Mouse (Mus musculus): ENCODE data around the gene Ftl1. TPM values are rescaled to one million over a fixed set of nuclear protein-coding genes. Genes with fewer than 3 reads are reported as not detected.

Ftl1 gene
- total and polyA plus RNA-seq, 3 experiments: 1,416 to 2,290 TPM; not detected in 1

DNA sequence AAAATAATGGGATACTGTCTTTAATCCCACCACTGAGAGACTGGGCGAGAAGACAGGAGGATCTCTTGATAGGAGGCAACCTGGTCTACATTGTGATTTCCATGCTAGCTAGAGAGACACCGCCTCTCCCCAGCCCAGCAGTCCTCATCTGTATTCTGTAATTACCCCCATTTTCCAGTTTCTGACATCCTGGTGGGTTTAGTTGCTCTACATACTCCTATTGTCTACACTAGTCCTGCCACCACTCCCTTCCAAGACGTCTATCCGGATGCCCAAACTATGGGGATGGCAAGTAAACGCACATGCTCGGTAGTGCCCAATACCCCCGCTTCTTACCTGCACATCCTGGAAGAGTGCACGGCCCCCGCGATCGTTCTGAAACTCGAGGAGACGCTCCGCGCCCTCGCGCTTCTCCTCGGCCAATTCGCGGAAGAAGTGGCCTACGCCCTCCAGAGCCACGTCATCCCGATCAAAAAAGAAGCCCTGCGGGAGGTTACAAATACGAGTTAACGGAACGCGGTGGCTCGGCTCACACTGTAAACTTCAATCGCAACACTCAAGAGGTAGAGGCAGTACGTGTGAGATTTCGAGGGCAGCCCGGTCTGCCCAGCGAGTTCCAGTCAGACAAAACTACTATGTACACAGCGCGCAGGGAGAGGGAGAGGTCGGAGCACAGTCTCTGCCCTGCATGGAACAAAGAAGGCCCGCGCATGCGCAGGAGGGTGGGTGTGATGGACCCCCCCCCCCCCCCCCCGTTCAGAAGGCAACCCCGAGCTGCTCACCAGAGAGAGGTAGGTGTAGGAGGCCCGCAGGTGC lies 728 bp downstream of the Ftl1 start (continued):
- TF ChIP-seq ZMIZ1 (IDR thresholded peaks at IDR 0.05; ENCODE audit: low read depth, low read length) (no peak), EP300 (IDR thresholded peaks at IDR 0.05; ENCODE audit: low read depth in 1 of 2, low read length in 2 of 2) (no peak), GATA1 (IDR thresholded peaks at IDR 0.05; ENCODE audit: low read depth, low read length) (no peak), BHLHE40 (IDR thresholded peaks at IDR 0.05; ENCODE audit: borderline replicate concordance, low read depth, low read length) (no peak), MYC (IDR thresholded peaks at IDR 0.05; ENCODE audit: low read depth, low read length) (no peak), SIN3A (IDR thresholded peaks at IDR 0.05; ENCODE audit: low read length) (peak; percentile 56; the same call in 1 of the 2 replicates), MEF2A (IDR thresholded peaks at IDR 0.05; ENCODE audit: extremely low read depth, insufficient replicate concordance, low read depth, low read length, poor library complexity, severe bottlenecking) (no peak), RCOR1 (IDR thresholded peaks at IDR 0.05; ENCODE audit: low read depth, low read length) (no peak), TAL1 (IDR thresholded peaks at IDR 0.05; ENCODE audit: low read length) (no peak), CHD2 (IDR thresholded peaks at IDR 0.05; ENCODE audit: low read length) (no peak), CTCF (IDR thresholded peaks at IDR 0.05 in 2 of 3, conservative IDR thresholded peaks at IDR 0.05 in 1 of 3; ENCODE audit: control insufficient read depth in 1 of 3, insufficient read depth in 1 of 3, low read depth in 2 of 3, low read length in 3 of 3, poor library complexity in 1 of 3, severe bottlenecking in 1 of 3) (no peak), SMC3 (IDR thresholded peaks at IDR 0.05; ENCODE audit: low read depth, low read length) (no peak), GABPA (IDR thresholded peaks at IDR 0.05; ENCODE audit: low read depth, low read length) (no peak), POLR2AphosphoS2 (IDR thresholded peaks at IDR 0.05; ENCODE audit: low read length) (no peak), TBP (IDR thresholded peaks at IDR 0.05; ENCODE audit: low read depth, low read length) (no peak), USF1 (IDR thresholded peaks at IDR 0.05; ENCODE audit: low read depth, low read length) (no peak), NRF1 (IDR thresholded peaks at IDR 0.05; ENCODE audit: insufficient read depth, low read depth, low read length, poor library complexity, severe bottlenecking) (peak; percentile 78), USF2 (IDR thresholded peaks at IDR 0.05; ENCODE audit: borderline replicate concordance in 1 of 2, insufficient read depth in 1 of 2, low read depth in 1 of 2, low read length in 2 of 2) (no peak), ZNF384 (IDR thresholded peaks at IDR 0.05; ENCODE audit: low read depth, low read length) (no peak)

DNA sequence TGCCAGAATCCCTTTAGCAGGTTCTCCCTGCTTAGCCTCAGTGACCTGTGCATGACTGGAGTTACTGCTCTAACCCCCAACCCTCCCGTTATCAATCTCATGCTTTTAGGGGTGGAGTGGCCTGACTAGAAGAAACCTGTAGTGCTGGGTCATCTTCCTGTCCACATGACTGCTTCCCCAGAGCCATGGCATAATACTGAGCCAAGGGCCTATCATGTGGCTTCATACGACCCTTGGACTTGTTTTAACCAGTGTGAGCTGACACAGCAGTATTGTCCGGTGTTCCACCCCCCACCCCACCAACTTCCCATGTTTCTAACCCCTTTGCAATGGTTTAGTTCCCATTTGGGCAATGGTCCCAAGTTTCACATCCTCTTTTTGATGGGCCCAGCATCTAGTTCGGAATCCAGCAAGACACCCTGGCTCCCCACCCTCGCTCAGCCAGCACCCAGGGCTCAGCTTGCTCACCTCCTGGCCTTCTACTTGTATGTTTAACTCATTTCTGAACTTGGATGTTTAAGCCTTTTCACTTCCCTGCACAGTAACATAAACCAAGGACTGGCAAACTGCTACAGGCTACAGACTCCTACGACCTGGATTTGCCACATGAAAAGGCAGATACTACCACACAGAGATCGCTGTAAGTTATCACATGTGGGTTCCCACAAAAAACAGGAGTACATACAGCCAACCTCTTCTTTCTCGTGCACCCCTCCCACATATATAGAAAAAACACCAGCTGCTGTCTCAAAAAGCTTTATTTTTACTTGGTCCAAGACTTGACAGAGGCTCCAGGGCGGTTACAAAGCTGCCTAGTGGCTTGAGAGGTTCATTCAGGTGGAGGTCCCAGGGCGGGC lies 2.3 kb downstream of the Ftl1 start:
- Histone ChIP-seq H3K27me3 (ENCODE audit: control insufficient read depth in 1 of 2, insufficient read depth in 2 of 2, low read length in 2 of 2) (no peaks in the 10 kb centered on the region), H3K9me3 (replicated peaks; ENCODE audit: insufficient read depth, low read length) (no peaks in the 10 kb centered on the region), H3K36me3 (ENCODE audit: control insufficient read depth in 1 of 2, insufficient read depth in 2 of 2, low read length in 2 of 2) (peaks cover 8 to 22% of the 10 kb centered on the region in 2 experiments), H3K79me2 (ENCODE audit: control insufficient read depth, insufficient read depth, low read length, poor library complexity) (peaks cover 22% of the 10 kb centered on the region), H3K4me1 (ENCODE audit: control insufficient read depth in 1 of 2, insufficient read depth in 2 of 2, low read length in 2 of 2) (peaks cover 7 to 22% of the 10 kb centered on the region in 2 experiments; a peak in 3 of 4 replicates), H3K4me3 (ENCODE audit: control insufficient read depth in 1 of 2, insufficient read depth in 1 of 2, low read depth in 2 of 2, low read length in 2 of 2) (peak overlapping the region; percentile 78 to 80), H3K9ac (ENCODE audit: control insufficient read depth, low read depth, low read length, poor library complexity, severe bottlenecking) (peak overlapping the region; percentile 93), H3K27ac (ENCODE audit: control insufficient read depth, low read depth, low read length) (peak overlapping the region; percentile 28)
- no peak; the same call in 1 of the 2 replicates for TF ChIP-seq MXI1 (IDR thresholded peaks at IDR 0.05; ENCODE audit: low read depth, low read length)
- peak; percentile 47; the same call in 1 of the 2 replicates for TF ChIP-seq NELFE (IDR thresholded peaks at IDR 0.05; ENCODE audit: low read depth, low read length)
- TF ChIP-seq HCFC1 (IDR thresholded peaks at IDR 0.05; ENCODE audit: low read depth, low read length): no peak
- TF ChIP-seq CHD2 (IDR thresholded peaks at IDR 0.05; ENCODE audit: low read length): peak; percentile 49
- TF ChIP-seq POLR2AphosphoS2 (IDR thresholded peaks at IDR 0.05; ENCODE audit: low read length): peak; percentile 99
- no peak for TF ChIP-seq MAZ (IDR thresholded peaks at IDR 0.05; ENCODE audit: low read depth, low read length)
- no peak for TF ChIP-seq UBTF (IDR thresholded peaks at IDR 0.05; ENCODE audit: borderline replicate concordance, insufficient read depth, low read depth, low read length)
- TF ChIP-seq USF1 (IDR thresholded peaks at IDR 0.05; ENCODE audit: low read depth, low read length): peak; percentile 60; the same call in 1 of the 2 replicates
- 0 out of 2 replicates have a peak, but pooled peaks have one; percentile 12 for TF ChIP-seq ETS1 (IDR thresholded peaks at IDR 0.05; ENCODE audit: low read depth, low read length)
- 0 out of 2 replicates have a peak, but pooled peaks have one; percentile 35 for TF ChIP-seq MYC (IDR thresholded peaks at IDR 0.05; ENCODE audit: low read depth, low read length)
- 0 out of 2 replicates have a peak, but pooled peaks have one; percentile 70 for TF ChIP-seq MAFK (IDR thresholded peaks at IDR 0.05; ENCODE audit: borderline replicate concordance, low read depth, low read length)
- TF ChIP-seq ELF1 (IDR thresholded peaks at IDR 0.05; ENCODE audit: low read depth, low read length): no peak
- TF ChIP-seq GABPA (IDR thresholded peaks at IDR 0.05; ENCODE audit: low read depth, low read length): no peak
- peak; percentile 9; the same call in 1 of the 2 replicates for TF ChIP-seq BHLHE40 (IDR thresholded peaks at IDR 0.05; ENCODE audit: borderline replicate concordance, low read depth, low read length)
- peak; percentile 23 to 74; a peak in 3 of 4 replicates for TF ChIP-seq POLR2A (IDR thresholded peaks at IDR 0.05; ENCODE audit: control insufficient read depth in 1 of 2, insufficient read depth in 1 of 2, low read depth in 1 of 2, low read length in 2 of 2, poor library complexity in 1 of 2)
- no peak for TF ChIP-seq E2F4 (IDR thresholded peaks at IDR 0.05; ENCODE audit: borderline replicate concordance, low read depth, low read length)
- peak; percentile 19 for TF ChIP-seq ZMIZ1 (IDR thresholded peaks at IDR 0.05; ENCODE audit: low read depth, low read length)
- peak; percentile 81 for DNase-seq (ENCODE audit: low read depth, low spot score)
